Mouse (Mus musculus) liver, adult (tissue): Measurements from ENCODE around the gene Fem1a.

Experiments used
- GATA4 ChIP-seq: IDR thresholded peaks from 2 replicates; pipeline ENCODE4 v1.6.1; 2014; ENCODE audit warnings: mild to moderate bottlenecking, low read length; ENCODE audit not compliant: insufficient replicate concordance

Fem1a gene

DNA sequence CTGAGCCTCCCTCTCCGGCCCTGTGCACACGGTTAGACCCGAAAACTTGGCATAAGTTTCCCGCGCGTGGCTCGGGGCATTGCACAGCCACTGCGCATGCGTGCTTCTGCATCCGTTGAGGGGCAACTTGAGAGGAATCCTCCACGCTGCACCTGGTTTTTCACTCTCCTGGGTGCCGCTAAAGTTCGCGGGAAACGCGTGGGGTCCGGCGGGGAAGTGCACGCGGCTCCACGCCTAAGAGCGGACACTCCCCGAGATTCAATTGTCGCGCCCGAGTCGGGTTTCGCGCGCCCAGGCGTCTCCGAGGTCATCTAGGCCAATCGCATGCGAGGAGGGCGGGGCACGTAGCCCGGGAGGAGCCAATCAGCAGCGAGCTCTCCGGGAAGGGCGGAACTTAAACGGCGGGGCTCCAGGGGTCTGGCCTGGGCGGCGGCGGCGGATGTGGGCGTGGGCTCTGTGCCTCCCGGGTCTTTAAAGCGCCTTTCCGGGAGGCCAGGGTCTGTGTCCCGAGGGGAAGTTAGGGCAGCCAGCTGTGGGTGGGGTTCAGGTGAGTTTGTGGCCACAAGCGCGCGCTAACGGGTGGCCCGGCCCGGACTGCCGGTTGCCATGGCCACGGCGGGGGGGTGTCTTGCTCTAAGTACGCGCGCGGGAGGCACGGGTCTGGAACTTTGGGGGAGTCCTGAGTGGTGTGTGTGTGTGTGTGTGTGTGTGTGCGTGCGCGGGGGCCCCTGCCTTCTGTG lies 47.4 kb downstream of the Fem1a start:
- TF ChIP-seq GATA4: no peak

DNA sequence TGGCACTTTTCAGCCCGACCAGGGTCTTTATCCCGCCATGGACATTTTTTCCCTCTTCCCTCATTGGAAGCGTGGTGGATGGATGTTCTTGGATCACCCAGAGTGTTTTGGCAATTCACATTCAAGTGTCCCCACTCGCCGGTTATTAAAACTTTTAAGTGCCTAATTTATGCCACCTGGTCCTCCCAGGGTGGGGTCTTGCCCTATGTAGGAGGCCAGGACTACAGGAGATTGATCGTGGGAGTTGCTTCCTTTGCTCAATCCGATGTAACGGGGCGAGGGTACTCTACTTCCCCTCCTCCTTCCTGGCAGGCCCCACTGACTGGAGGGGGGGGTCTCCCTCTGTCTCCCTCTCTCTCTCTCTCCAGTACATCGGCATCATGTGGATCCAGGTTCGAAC lies 48.1 kb downstream of the Fem1a start:
- no peak for TF ChIP-seq GATA4

DNA sequence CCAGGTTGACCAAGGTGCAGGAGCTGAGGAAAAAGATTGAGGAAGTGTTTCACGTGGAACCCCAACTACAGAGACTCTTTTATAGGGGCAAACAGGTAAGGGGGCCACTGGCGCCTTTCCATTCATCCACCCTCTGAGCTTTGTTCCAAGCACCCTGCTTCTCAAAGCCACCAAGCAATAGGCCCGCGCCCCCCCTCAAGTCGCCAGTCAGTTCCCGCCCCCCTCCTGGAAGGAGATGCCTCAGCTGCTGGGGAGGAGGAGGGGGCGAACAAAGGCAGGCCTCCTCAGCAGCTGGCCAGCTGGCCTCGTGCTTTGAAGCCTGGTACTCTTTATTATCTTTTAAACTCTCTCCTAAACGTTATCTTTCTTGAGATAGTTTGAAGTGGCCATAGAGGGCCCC lies 48.5 kb downstream of the Fem1a start:
- TF ChIP-seq GATA4: no peak

DNA sequence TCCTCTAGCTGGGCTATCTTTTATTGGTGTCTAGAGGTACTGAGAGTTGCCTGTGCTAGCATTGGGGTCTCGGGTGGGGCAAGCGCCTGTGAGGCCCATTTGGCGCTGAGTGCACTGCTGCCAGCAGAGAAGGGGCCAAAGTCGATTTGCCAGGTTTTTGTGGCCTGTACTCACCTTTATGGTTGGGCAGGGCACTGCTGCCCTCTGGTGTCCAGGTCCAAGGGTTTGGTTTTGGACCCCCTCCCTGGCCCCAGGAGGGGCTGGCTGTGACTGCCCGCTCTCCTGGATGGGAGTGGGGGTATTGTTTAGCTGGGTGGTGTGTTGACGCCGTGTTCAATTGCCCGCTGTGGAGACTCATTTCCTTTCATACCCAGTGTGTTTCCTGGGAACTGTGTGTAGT lies 49.2 kb downstream of the Fem1a start:
- TF ChIP-seq GATA4: no peak

DNA sequence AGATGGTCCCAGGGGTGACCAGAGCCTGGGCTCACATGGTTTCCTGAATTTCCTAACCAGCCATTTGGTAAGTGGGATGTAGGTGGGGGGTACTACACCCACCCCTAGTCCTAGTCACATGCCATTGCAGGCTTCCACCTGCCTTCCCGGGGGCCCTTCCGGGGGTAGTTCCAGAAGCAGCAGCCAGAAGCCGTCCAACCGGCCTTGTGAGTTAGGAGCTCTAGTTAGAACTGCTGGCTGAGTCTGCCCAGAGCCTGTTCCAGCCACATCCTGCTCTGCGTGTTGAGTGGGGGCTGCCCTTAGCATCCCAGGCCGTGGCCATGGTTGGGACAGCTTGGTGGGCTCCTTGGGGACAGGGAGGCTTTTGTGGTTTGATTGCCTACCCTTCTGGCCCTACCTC lies 51.5 kb downstream of the Fem1a start:
- TF ChIP-seq GATA4: no peak

DNA sequence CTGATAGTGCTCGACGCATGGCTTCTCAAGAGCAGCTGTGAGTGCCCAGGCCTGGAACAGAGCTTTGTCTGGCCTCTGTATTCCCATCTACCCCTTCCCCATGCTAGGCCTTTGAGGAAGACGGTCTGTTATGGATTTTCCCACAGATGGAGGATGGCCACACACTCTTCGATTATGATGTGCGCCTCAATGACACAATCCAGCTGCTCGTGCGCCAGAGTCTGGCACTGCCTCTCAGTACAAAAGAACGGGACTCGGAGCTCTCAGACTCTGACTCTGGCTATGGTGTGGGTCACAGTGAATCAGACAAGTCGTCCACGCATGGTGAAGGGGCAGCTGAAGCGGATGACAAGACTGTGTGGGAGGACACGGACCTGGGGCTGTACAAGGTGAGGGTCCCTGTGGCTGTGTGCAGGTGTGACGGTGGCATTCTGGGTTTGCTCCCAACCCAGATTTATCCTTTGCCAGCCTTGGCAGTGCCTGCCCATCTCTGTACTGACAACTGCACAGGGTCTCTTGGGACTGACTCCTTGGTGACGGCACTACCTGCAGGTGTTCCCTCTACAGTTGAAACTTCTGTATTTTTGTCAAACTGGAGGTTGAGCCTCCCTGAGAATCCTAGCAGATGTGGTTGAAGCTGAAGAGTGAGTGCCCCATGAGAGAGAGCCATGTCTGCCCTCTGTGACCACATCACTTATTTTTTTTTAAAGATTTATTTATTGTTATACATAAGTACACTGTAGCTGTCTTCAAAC lies 52.8 kb downstream of the Fem1a start:
- TF ChIP-seq GATA4: no peak
